Mouse (Mus musculus) intestine, embryonic 15.5 days (tissue): Measurements from ENCODE around the gene Ostf1. TPM values are rescaled to one million over a fixed set of nuclear protein-coding genes. Genes with fewer than 3 reads are reported as not detected.
A peak's percentile ranks its signal among the peaks of the same experiment; 100 is the strongest.

Experiments
- ATAC-seq: fragments of 200-750 bp; cut with Nextera tagmentation; 2 replicates; pipeline ENCODE4 v1.8.0; 2017; ENCODE audit warnings: moderate TSS enrichment, moderate library complexity
- H3K27ac ChIP-seq: fragments of 300-500 bp; sonication (generic); 2 replicates; pipeline ENCODE4 v1.5.1; 2015; ENCODE audit warnings: mild to moderate bottlenecking, inconsistent platforms
- H3K27me3 ChIP-seq: fragments of 300-500 bp; sonication (generic); replicated peaks from 2 replicates; pipeline ENCODE4 v1.6.1; 2015; ENCODE audit warnings: inconsistent platforms
- H3K36me3 ChIP-seq: fragments of 300-500 bp; sonication (generic); 2 replicates; pipeline ENCODE4 v1.6.1; 2015; ENCODE audit warnings: inconsistent platforms
- H3K4me1 ChIP-seq: fragments of 300-500 bp; sonication (generic); replicated peaks from 2 replicates; pipeline ENCODE4 v1.6.1; 2015; ENCODE audit warnings: inconsistent platforms
- H3K4me2 ChIP-seq: fragments of 300-500 bp; sonication (generic); replicated peaks from 2 replicates; pipeline ENCODE4 v1.6.1; 2015; ENCODE audit warnings: mild to moderate bottlenecking, inconsistent platforms
- H3K4me3 ChIP-seq: fragments of 300-500 bp; sonication (generic); replicated peaks from 2 replicates; pipeline ENCODE4 v1.5.1; 2015; ENCODE audit warnings: inconsistent platforms
- H3K9ac ChIP-seq: fragments of 300-500 bp; sonication (generic); 2 replicates; pipeline ENCODE4 v1.6.1; 2015; ENCODE audit warnings: inconsistent platforms
- H3K9me3 ChIP-seq: fragments of 300-500 bp; sonication (generic); 2 replicates; pipeline ENCODE4 v1.6.1; 2016; ENCODE audit warnings: inconsistent platforms
- WGBS: fragments of 180-500 bp; shearing (Covaris S2); methylation state at CpG from one replicate; pipeline ENCODE4 v1.1.7; 2015; 5-methylcytosine and 5-hydroxymethylcytosine counted together
- polyA plus RNA-seq: library from polyadenylated mRNA; unstranded; fragments of >200 nt; fragmentation: Nextera tagmentation; extraction: Ambion mirVana; gene quantifications from 2 replicates; pipeline ENCODE4 v1.2.1, GENCODE M21; 2015

Gene Ostf1
- polyA plus RNA-seq, 1 experiment from 2014 or later: 86.3 TPM

DNA sequence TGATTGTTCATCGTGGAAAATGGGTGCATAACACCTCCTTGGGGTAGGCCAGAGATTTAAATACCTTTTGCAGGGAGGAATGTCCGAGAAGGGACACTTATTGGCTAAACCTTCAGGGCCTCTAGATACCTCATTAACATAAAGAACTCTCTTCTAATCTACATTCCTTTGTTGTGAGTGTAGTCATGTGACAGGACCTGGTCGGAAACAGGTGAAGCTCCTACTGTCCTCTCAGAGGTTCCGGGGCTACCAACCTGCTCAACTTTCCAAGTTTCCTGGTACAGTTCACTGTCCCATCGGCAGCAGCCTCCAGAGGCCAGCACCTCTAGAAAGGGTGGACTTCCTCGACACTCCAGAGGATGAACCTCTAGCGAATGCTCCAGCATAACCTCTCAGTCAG, 24.4 kb upstream of the Ostf1 start:
- H3K4me3 ChIP-seq: no peak overlapping the region
- 0 out of 2 replicates have a peak, but pooled peaks cover 3% of the 10 kb centered on the region for H3K4me1 ChIP-seq
- 77% methylated on average over 7 of the region's 7 CpGs for WGBS
- H3K9ac ChIP-seq: no peak overlapping the region
- ATAC-seq: no peak
- H3K27me3 ChIP-seq: no peaks in the 10 kb centered on the region
- H3K4me2 ChIP-seq: no peak overlapping the region
- H3K36me3 ChIP-seq: no peaks in the 10 kb centered on the region
- H3K9me3 ChIP-seq: no peaks in the 10 kb centered on the region
- no peak overlapping the region for H3K27ac ChIP-seq

DNA sequence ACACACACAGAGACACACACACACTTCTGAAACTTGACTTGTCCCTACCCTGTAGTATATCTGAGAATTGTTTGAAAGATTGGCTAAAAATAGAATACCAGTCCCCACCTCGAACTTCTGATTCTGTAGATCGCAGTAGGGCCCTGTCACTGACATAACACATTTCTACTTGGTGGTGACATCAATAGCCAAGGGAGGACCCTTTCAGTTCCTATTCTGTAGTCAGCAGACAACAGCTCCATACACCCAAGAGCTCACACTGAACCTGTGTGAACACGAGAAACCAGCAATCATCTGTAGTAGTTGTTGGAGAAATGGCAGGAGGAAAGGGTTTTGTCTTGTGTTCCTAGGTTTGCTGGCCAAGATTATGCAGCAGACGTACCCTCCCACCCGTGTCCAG, 23.4 kb upstream of the Ostf1 start:
- Histone ChIP-seq H3K27ac (no peak overlapping the region), H3K27me3 (no peaks in the 10 kb centered on the region), H3K9me3 (no peaks in the 10 kb centered on the region), H3K9ac (no peak overlapping the region), H3K4me3 (no peak overlapping the region), H3K4me2 (no peak overlapping the region), H3K36me3 (no peaks in the 10 kb centered on the region), H3K4me1 (0 out of 2 replicates have a peak, but pooled peaks cover 3% of the 10 kb centered on the region)
- ATAC-seq: no peak
- 58% methylated on average over 5 of the region's 5 CpGs for WGBS

DNA sequence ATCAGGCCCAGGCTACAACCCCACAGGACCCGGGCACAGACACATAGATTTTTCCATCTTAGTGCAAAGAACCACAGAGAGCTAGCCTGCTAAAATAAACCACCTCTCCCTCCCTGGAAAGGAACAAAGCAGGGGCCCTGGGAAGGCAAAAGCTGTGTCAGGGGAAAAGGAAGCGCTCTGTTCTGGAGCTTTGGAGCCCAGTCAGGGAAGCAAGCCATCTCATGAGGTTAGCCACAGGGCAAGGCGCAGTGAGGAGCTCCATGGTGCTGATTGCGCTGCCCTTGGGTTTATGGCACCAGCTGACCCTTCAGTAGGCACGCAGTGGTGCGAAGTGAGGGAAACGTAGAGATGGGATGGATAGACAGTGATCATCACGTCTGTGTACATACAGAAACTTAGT, 22.7 kb upstream of the Ostf1 start:
- no peak overlapping the region for H3K4me2 ChIP-seq
- H3K9ac ChIP-seq: no peak overlapping the region
- H3K9me3 ChIP-seq: no peaks in the 10 kb centered on the region
- H3K27me3 ChIP-seq: no peaks in the 10 kb centered on the region
- 0 out of 2 replicates have a peak, but pooled peaks cover 3% of the 10 kb centered on the region for H3K4me1 ChIP-seq
- ATAC-seq: no peak
- 79% methylated on average over 8 of the region's 8 CpGs for WGBS
- H3K27ac ChIP-seq: no peak overlapping the region
- no peak overlapping the region for H3K4me3 ChIP-seq
- H3K36me3 ChIP-seq: no peaks in the 10 kb centered on the region

DNA sequence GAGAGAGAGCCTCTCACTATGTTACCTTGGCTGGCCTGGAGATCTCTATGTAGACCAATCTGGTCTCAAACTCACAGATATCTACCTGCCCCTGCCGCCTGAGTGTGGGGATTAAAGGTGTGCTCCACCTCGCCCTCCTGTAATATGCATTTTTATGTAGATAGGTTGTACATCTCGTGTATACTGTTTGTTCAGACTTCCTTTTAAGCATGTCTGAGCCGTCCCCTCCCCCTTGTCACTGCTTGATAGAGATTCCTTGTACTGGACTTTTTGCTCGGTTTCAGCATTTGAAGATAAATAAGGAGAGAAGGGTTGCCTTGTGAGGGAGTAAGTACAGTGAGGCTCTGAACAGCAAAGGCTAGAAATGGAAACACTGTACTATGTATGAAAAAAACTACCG, 21.4 kb upstream of the Ostf1 start:
- Histone ChIP-seq H3K4me2 (no peak overlapping the region), H3K27me3 (no peaks in the 10 kb centered on the region), H3K9me3 (no peaks in the 10 kb centered on the region), H3K4me3 (no peak overlapping the region), H3K9ac (no peak overlapping the region), H3K27ac (no peak overlapping the region), H3K36me3 (no peaks in the 10 kb centered on the region), H3K4me1 (0 out of 2 replicates have a peak, but pooled peaks cover 3% of the 10 kb centered on the region)
- 73% methylated on average over 6 of the region's 6 CpGs for whole genome bisulfite sequencing
- no peak for ATAC-seq

DNA sequence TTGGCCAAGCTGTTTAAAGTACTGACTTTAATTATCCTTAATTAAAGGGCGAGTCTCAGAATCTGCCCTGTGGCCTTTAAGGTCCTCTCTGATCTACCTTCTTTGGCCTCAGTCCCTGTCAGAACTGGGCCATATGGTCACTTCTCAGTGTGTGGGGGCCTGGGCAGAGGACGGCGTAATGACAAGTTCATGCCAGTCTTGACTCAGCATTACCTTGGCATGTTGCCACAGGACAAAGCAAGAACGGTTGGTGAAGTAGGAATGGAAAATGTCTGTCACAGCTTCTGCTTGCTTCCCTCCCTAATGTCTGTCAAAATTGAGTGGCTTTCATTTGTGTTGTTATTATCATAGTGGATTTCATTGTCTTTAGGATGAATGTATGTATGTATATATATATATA, 21.0 kb upstream of the Ostf1 start:
- no peak for ATAC-seq

DNA sequence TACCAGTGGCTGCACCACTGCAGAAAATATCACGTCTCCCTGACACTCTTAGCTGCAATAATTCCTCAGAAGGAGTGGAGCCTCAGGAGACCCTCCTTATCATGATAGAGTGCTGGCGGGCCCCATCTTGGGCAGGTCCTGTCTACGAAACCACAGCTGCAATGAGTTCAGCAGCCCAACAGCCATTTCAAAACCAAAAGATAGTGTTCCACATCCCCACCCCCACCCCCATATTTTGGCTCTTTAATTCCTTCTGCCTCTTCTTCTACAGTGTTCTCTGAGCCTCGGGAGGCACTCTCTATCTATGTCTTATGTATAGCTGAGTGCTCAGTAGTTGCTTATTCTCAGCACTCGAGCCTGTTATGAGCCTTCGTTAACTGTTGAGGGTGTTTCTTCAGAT, 18.9 kb upstream of the Ostf1 start:
- no peaks in the 10 kb centered on the region for H3K27me3 ChIP-seq
- H3K36me3 ChIP-seq: no peaks in the 10 kb centered on the region
- no peak overlapping the region for H3K4me2 ChIP-seq
- H3K27ac ChIP-seq: no peak overlapping the region
- H3K4me1 ChIP-seq: 0 out of 2 replicates have a peak, but pooled peaks cover 3% of the 10 kb centered on the region
- no peak overlapping the region for H3K4me3 ChIP-seq
- no peaks in the 10 kb centered on the region for H3K9me3 ChIP-seq
- H3K9ac ChIP-seq: no peak overlapping the region
- ATAC-seq: no peak
- WGBS: 69% methylated on average over 6 of the region's 6 CpGs

More for the DNA sequence above, 21.0 kb upstream of the Ostf1 start:
- Histone ChIP-seq H3K9ac (no peak overlapping the region), H3K36me3 (no peaks in the 10 kb centered on the region), H3K4me3 (no peak overlapping the region), H3K27ac (no peak overlapping the region), H3K27me3 (no peaks in the 10 kb centered on the region), H3K4me1 (0 out of 2 replicates have a peak, but pooled peaks cover 3% of the 10 kb centered on the region), H3K4me2 (no peak overlapping the region), H3K9me3 (no peaks in the 10 kb centered on the region)
- 79% methylated on average over 4 of the region's 4 CpGs for WGBS

DNA sequence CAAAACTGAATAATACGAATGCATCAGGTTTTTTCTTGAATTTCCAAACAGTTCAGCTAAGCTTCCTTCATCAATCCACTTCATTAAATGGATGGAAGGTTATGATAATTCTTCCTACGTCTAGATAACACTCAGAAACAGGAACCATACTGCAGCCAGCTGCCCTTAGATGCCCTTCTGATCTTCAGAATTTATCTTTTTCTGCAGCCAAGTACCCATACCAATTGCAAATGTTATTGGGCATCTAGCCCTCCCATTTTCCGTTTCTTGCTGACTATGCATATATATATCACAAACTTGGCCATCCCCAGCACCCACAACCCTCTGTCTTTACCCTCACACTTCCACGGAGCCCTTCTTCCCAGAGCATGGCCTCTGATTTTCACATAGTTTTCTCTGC, 18.3 kb upstream of the Ostf1 start:
- Histone ChIP-seq H3K27me3 (no peaks in the 10 kb centered on the region), H3K9ac (no peak overlapping the region), H3K4me2 (no peak overlapping the region), H3K4me3 (no peak overlapping the region), H3K9me3 (no peaks in the 10 kb centered on the region), H3K27ac (no peak overlapping the region), H3K4me1 (0 out of 2 replicates have a peak, but pooled peaks cover 3% of the 10 kb centered on the region), H3K36me3 (no peaks in the 10 kb centered on the region)
- ATAC-seq: no peak
- WGBS: 83% methylated on average over 4 of the region's 4 CpGs

DNA sequence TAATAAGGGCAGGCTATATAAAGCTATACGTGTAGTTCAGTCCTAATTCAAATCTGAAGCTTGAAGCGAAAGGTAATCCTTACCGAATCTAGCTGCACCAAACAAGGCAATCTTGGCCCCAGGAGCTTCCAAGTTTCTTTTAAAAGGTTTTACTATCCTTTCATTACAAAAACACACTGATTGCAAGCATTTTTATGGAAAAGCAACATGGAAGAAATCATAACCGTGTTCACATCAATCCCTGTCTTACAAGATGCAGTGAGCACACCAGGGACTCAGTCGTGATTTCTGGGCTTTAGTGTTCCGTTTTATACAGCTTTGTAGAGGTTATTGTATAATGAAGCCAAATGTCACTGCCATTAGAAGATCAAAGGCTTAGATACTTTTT, 16.9 kb upstream of the Ostf1 start:
- 81% methylated on average over 6 of the region's 6 CpGs for WGBS
- Histone ChIP-seq H3K4me3 (no peak overlapping the region), H3K9me3 (no peaks in the 10 kb centered on the region), H3K4me2 (no peak overlapping the region), H3K27ac (no peak overlapping the region), H3K27me3 (no peaks in the 10 kb centered on the region), H3K36me3 (no peaks in the 10 kb centered on the region), H3K4me1 (0 out of 2 replicates have a peak, but pooled peaks cover under 1% of the 10 kb centered on the region), H3K9ac (no peak overlapping the region)
- no peak for ATAC-seq

DNA sequence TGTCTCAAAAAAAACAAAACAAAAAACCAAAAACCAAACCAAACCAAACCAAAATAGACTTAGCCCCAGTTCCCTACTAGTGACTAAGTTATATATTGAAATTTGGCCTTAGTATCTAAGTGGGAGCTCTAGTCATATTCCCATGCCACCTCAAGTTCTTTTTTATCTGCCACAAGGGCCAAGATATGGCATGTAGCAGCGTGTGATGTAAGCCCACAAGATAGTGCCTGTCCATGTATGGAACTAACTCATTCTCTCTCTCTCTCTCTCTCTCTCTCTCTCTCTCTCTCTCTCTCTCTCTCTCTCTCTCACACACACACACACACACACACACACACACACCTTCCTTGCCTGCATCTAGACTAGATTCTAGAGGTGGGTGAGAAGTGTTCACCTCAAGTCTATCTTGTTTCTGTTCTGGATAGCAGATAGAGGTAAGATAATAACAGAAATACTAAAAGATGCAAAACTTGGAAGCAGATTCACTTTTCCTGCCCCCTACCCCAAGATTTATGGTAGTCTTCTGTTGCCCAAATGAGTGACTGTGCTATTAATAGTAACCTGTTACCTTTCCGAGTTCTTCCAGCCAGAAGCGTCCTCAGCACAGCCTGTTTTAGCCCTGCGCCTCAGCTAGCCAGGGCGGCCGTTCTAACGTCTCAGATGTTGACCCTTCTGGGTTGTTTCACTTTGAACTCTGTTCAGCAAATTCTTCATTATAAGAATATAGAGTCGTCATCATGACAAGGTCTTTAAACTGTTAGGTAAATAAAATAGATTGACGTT, 16.3 kb upstream of the Ostf1 start:
- 45% methylated on average over 9 of the region's 9 CpGs for WGBS
- no peaks in the 10 kb centered on the region for H3K4me1 ChIP-seq
- no peak overlapping the region for H3K27ac ChIP-seq
- H3K9me3 ChIP-seq: no peaks in the 10 kb centered on the region
- no peaks in the 10 kb centered on the region for H3K27me3 ChIP-seq
- H3K4me3 ChIP-seq: no peak overlapping the region
- no peak overlapping the region for H3K4me2 ChIP-seq
- no peaks in the 10 kb centered on the region for H3K36me3 ChIP-seq
- no peak for ATAC-seq
- H3K9ac ChIP-seq: no peak overlapping the region

DNA sequence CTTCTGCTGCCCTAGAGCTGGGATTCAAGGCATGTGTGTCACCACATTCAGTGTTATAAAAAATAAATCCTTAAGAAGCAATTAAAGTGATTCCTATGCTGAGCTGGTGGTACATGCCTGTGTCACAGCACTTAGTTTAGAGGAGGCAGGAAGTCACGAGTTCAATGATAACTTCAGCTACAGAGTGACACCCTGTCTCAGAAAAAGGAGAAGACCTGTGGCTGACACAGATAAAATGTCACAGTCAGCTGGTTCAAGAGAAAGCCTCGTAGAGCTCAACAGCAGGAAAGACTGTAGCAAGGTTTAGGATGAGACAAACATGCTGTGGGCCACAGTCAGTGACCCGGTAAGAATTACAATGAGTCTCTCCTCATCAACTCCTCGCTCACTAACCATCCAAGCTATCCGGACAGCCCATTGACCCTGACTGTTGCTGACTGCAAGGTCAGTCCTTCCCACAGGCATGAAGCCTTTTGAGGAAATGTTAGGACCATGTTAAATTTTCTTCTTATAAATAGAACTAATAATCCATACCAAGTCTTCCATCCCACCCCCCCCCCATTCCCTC, 15.3 kb upstream of the Ostf1 start:
- H3K4me2 ChIP-seq: no peak overlapping the region
- 71% methylated on average over 5 of the region's 5 CpGs for WGBS
- no peak overlapping the region for H3K4me3 ChIP-seq
- H3K9ac ChIP-seq: no peak overlapping the region
- no peaks in the 10 kb centered on the region for H3K4me1 ChIP-seq
- H3K27me3 ChIP-seq: no peaks in the 10 kb centered on the region
- no peaks in the 10 kb centered on the region for H3K9me3 ChIP-seq
- H3K36me3 ChIP-seq: no peaks in the 10 kb centered on the region
- no peak overlapping the region for H3K27ac ChIP-seq
- ATAC-seq: no peak

DNA sequence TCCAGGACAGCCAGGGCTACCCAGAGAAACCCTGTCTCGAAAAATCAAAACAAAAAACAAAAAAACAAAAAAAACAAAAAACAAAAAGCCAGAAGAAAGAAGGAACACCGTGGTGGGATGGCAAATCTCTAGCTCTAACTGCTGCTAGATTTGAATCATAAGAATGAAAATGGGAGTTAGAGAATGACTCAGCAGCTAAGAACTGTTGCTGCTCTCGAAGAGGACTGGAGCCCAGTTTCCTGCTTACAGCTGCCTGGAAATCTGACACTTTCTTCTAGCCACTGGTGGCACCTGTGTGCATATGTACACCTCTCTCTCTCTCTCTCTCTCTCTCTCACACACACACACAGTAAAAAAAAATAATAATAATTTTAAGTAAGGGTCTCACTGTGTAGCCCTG, 14.8 kb upstream of the Ostf1 start:
- Histone ChIP-seq H3K27ac (no peak overlapping the region), H3K4me1 (no peaks in the 10 kb centered on the region), H3K36me3 (no peaks in the 10 kb centered on the region), H3K4me3 (no peak overlapping the region), H3K9me3 (no peaks in the 10 kb centered on the region), H3K27me3 (no peaks in the 10 kb centered on the region), H3K9ac (no peak overlapping the region), H3K4me2 (no peak overlapping the region)
- 61% methylated on average over 3 of the region's 3 CpGs for WGBS
- ATAC-seq: no peak

DNA sequence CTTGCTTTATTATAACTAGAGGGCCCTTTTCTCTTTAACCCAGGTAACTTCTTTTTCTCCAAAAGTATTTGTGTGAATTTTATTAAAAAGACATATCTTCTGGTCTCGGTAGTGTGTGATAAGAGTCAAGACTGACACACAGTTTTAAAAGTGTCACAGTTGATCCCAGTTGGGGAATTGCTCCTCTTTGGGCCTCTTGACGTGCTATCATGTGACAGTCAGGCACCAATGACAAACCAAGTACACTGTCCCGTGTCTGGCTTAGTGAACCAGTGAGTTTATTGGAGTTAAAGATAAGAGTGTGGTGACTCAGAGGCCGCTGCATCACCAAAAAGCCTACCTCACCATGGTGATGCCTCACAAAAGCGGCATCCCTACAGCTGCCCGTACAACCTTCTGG, 12.5 kb upstream of the Ostf1 start:
- peak; percentile 28; the same call in 1 of the 2 replicates for ATAC-seq
- 71% methylated on average over 6 of the region's 6 CpGs for WGBS
- no peak overlapping the region for H3K4me3 ChIP-seq
- H3K36me3 ChIP-seq: no peaks in the 10 kb centered on the region
- H3K4me1 ChIP-seq: no peaks in the 10 kb centered on the region
- no peaks in the 10 kb centered on the region for H3K27me3 ChIP-seq
- no peaks in the 10 kb centered on the region for H3K9me3 ChIP-seq
- no peak overlapping the region for H3K4me2 ChIP-seq
- no peak overlapping the region for H3K9ac ChIP-seq
- no peak overlapping the region for H3K27ac ChIP-seq

DNA sequence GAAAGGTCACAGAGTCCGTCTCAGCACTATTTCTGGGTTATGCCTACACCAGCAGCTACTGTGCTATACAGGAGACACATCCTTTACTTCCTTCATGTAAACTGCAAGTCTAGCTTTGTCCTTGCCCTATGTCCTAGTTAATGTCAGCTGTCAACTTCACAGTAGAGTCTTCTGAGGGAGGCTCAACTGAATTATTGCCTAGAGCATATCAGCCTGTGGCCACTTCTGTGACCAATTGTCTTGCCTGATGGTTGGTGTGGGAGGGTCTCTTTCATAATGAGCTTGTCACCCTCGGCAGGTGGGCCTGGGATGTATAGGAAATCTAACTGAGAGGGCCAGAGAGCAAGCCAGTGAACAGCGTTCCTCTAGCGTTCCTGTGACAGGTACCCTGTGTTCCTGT, 11.8 kb upstream of the Ostf1 start:
- no peak overlapping the region for H3K4me2 ChIP-seq
- no peak overlapping the region for H3K9ac ChIP-seq
- H3K4me3 ChIP-seq: no peak overlapping the region
- H3K36me3 ChIP-seq: no peaks in the 10 kb centered on the region
- no peak for ATAC-seq
- no peaks in the 10 kb centered on the region for H3K27me3 ChIP-seq
- no peaks in the 10 kb centered on the region for H3K4me1 ChIP-seq
- WGBS: 65% methylated on average over 4 of the region's 4 CpGs
- no peak overlapping the region for H3K27ac ChIP-seq
- no peaks in the 10 kb centered on the region for H3K9me3 ChIP-seq
